Mouse (Mus musculus) NIH3T3 (cell line): ENCODE measurements around the gene Cltb.

ENCODE experiments used
- DNase-seq: peaks from one replicate; pipeline ENCODE4 v3.0.0-alpha.2; 2012; ENCODE audit warnings: low read depth

Cltb gene

DNA sequence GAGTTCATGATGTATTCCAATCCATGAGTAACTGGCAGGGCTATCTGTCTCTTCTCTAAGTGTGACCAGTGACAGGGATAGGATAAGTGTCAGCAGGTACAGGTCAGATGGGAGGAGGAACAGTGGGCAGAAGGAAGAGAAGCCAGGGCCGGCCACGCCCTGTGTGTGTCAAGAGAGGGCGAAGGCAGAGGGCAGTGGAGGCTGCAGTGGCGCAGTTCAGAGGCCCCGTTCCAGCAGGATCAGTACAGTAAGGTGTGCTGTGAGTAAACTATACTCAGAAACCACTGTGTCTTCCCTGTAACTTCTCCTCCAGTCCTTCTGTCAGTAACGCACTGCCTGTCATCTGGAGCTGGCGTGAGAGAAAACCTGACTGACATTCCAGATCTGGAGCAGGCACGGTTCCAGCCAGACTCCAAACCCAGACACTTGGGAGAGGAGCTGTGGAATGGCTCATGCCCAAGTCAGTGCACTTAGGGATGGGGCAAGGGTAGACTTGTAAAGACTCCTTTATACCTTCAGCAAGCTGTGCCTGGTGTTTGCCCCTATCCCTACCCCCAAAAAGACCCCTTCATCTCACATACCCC is 14.9 kb downstream of the Cltb start:
- DNase-seq = peak; percentile 39

- DNase-seq = no peak
Observed at GRCm38 (mm10) chr13:54593617-54594016, 17.5 kb downstream of the Cltb start.

- no peak for DNase-seq
Observed at GRCm38 (mm10) chr13:54591776-54592356, 19.3 kb downstream of the Cltb start.

GRCm38 (mm10) chr13:54589996-54590951 is 20.9 kb downstream of the Cltb start, which contains the start of the genes Nop16 and Higd2a:
Nop16 (minus strand) TSS chr13:54590090.
Higd2a (plus strand) TSS chr13:54590207.
- DNase-seq = peak; percentile 97

DNA sequence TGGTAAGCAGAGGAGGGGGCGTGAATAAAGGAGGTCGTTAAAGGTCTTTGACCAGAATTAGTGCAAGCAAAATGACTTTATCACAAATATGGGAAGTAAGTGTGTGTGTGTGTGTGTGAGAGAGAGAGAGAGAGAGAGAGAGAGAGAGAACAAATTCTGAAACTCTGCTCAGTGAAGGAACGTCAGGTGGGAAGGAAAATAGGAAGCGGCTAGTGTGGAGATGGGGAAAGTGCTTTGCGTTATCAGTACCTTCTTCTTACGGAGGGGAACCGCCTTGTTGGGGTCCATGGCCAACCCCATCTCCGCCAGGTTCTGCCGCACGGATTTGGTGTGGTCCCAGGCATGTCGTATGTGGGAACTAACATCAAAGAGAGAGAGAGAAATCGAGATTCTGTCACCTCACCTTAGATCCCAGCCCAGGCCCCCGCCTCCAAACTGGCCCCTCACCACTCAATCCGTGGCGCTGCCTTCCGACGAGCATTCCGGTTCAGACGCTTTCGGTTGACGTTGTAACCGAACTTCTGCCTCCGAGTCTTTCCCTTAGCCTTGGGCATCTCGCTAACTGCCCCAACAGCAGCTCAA is 21.6 kb downstream of the Cltb start:
- DNase-seq = no peak

GRCm38 (mm10) chr13:54585831-54586230 is 25.3 kb downstream of the Cltb start:
- no peak for DNase-seq

GRCm38 (mm10) chr13:54582860-54583259 is 28.3 kb downstream of the Cltb start:
- no peak for DNase-seq

- no peak for DNase-seq
Observed at GRCm38 (mm10) chr13:54582126-54582525, 29.0 kb downstream of the Cltb start.

DNA sequence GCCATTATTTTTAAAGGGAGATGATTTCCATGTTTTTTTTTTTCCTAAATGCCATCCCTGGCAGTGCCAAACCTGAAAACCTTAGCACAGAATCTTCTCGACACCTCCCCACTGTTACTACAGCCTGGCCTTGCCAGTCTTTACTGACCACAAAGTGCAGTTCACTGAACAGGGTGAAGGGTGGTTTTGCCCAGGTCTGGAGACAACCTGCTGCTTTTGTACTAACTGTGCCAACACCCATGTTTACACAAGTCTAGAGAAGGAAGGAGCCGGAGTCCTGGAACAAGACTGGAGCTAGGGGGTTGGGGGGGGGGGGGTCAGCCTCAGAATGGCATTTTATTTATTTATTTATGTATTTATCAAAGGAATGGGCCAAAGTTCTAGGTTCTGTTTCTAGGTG is 29.8 kb downstream of the Cltb start:
- no peak for DNase-seq

DNA sequence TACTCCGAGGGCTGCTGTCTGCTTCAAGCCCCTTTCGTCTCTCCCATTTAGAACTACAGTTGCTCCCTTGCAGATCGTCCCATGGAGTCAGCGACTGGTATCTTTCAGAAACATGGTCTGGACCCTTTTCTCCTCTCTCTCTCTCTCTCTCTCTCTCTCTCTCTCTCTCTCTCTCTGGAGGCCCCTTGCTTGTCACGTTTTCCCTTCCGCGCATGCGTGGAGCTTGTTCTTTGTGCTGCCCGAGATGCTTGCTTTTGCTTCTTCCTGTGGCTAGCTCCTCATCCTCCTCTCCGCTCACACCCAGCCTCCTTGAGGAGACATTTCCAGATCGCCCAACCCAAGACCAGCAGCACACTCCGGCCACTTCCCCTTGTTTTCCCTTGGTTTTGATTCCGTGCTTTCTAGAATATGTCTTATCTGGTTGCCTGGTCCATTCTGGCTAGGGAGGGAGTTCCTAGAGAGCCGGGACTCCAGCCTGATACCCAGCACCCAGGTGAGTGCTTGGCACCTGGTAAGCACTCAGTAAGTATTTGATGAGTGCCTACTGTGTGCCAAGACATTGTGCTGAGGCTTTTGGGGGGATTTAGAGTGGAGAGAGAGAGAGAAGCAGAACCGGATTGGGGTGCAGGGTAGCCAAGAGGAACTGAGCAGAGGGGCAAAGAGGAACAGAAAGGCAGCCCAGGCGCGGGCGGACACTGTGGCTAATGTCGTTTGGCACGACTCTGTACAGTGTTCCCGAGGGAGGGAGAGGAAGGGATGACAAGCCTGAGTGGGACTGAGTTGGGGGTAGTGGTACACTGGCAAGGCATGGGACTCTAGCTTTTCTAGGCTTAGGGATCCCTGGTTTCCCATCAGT is 33.3 kb downstream of the Cltb start:
- no peak for DNase-seq

- DNase-seq = no peak
Observed at GRCm38 (mm10) chr13:54575489-54575888, 35.7 kb downstream of the Cltb start.

DNA sequence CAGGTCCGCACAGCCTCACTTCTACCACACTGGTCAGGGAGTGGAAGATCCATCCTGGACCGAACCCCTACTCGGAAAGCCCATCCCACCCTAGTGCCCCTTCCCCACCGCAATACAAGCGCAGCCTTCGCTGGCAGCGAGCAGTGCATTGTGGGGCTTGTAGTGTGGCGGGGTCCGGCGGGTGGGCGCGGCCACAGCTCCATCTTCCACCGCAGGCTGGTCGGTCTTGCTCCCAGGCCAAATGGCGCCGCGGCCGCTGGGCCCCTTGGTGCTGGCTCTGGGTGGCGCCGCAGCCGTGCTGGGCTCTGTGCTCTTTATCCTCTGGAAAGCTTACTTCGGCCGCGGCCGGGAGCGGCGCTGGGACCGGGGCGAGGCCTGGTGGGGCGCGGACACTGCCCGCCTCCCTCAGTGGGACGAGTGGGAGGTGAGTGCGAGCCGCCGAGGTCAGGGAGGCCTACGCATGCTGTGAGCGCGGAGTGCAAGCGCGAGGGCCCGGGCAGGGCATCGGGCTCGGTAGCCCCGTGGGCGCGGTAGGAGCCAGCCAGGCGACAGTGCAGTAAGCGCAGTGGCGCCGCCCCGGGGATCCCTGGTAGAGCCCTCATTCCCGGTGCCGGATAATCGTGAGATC is 36.2 kb downstream of the Cltb start, which contains the start of gene Arl10:
Arl10 (plus strand) TSS at position 162 of the 628 bp plus-strand sequence.
- peak; percentile 79 for DNase-seq

GRCm38 (mm10) chr13:54572621-54573020 is 38.5 kb downstream of the Cltb start:
- DNase-seq = no peak

- DNase-seq = peak; percentile 17
Observed at GRCm38 (mm10) chr13:54571637-54572036, 39.5 kb downstream of the Cltb start.

DNA sequence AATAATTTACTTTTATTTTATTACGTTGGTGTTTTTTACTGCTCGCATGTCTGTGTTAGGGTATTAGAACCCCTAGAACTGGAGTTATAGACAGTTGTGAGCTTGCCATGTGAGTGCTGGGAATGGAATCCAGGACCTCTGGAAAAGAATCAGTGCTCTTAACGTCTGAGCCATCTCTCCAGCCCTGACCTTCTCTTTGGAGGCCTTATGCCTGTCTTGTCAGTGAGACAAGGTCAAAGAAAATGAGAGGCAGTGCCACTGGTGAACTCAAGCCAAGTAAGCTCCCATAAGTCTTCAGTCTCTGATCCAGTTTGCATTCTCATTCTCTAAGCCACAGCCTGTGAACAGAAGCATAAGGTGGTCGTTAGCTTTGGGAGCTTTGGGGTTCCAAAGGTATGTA is 40.4 kb downstream of the Cltb start:
- DNase-seq = no peak

DNA sequence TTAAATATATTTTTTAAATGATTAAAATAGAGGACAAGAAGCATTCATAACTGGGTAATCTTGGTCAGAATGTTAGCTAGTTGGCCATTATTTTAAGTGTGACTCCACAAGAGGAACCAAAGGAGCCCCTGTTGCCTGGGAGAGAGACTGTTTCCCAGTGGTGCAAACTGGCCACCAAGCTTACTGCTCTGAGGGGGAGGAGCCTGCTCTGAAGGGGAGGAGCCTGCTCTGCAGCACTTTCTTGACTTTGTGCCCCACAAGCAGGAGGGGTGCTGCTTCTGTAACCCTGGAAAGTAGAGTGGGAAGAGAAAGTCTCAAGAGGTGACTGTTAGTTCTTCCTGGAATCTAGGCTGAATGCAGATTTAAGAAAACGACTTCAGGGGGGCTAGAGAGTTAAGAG is 41.9 kb downstream of the Cltb start:
- DNase-seq = no peak

- DNase-seq = no peak
Observed at GRCm38 (mm10) chr13:54568380-54568779, 42.8 kb downstream of the Cltb start.

DNA sequence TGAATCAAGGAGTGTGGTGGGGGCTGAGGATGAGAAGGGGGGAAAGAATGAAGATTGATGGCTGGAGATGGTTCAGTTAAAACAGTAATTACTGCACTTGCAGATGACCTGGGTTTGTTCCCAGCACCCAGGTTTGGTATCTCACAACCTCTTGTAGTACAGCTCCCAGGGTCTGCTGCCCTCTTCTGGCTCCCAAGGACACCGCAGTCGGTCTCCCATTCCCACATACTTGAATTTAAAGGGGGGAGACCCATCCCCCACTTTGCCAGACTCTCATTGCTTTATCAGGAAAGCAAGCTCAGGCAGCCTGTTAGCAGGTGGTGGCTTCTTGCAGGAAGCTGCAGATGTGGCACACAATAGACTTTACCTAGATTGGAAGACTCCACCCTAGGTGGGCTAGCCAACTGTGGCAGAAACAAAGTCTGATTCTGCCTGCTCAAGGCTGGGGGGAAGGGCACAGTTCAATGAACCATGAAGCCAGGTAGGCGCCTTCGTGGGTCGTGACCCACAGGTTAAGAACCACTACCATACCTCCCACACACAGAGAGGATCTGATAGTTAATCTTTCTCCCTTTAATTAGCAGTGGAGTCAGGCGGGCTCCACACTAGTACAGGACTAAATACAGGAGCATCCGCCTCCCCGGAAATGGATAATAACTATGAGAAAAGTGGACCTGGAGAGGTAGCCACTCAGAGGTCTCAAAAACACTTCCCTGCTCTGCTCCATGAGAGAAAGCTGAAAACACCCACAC is 45.4 kb downstream of the Cltb start:
- peak; percentile 73 for DNase-seq

DNA sequence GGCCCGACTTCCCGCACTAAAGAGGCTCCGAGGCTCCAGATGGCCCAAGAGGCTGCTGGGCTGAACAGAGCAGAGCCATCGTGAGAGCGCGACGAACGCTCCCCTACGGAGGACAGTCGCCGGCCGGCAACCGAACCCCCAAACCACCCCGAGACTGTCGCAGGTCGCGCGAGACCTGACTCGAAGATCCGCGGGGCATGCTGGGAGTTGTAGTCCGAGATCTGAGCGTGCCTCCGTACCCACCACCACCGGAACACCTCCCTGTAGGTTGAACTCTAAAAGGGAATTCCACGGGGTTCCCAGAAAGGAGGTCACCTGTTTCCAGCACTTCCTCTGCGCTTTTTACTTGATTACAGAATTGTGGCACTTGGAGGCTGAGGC is 46.0 kb downstream of the Cltb start, which contains the start of gene 4833439L19Rik:
4833439L19Rik (minus strand) TSS at position 235 of the 381 bp plus-strand sequence.
- peak; percentile 92 for DNase-seq
